Mouse (Mus musculus) retina, adult 2 months (tissue): ENCODE measurements around the gene Tap1.
"Not testable (repeated sequence)": the region's sequence is repeated elsewhere in the genome, so short reads cannot be mapped to it uniquely, and the experiment has no call there.

Experiments
- DNase-seq: peaks from one replicate; pipeline ENCODE4 v3.0.0-alpha.2; 2012; ENCODE audit warnings: low read depth, low spot score

The Tap1 gene

DNA sequence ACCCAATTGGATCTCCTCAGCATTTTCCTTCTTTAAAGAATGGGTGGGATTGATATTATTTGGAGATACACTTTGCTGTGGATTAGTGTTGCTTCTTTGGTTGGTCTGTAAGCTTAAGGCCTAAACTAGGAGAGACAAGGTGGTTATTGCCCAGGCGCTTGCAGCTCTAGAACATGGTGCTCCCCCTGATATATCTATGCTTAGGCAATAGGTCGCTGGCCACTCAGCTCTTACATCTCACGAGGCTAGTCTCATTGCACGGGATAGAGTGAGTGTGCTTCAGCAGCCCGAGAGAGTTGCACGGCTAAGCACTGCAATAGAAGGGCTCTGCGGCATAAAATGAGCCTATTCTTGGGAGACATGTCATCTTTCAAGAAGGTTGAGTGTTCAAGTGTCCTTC is 44.7 kb downstream of the Tap1 start:
- not testable (repeated sequence) for DNase-seq

DNA sequence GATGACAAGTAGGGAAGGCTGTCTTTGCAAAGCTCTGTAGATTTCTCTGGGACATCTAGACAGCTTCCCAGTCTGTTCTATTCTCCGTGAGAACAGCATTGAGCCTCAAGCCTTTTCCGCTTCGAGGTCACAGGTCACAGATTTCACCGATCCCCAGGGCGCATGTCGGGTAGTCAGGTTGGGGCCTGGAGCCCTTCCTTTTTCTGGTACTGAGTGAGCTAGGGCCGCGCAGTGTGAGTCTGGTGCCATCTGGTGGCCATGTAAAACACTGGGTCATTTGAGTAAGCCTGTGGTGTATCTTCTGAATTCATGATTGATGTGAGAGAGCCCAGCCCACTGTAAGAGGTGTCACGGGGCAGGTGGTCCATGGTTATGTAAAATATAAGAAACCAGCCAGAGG is 47.6 kb downstream of the Tap1 start:
- DNase-seq = peak; percentile 33

DNA sequence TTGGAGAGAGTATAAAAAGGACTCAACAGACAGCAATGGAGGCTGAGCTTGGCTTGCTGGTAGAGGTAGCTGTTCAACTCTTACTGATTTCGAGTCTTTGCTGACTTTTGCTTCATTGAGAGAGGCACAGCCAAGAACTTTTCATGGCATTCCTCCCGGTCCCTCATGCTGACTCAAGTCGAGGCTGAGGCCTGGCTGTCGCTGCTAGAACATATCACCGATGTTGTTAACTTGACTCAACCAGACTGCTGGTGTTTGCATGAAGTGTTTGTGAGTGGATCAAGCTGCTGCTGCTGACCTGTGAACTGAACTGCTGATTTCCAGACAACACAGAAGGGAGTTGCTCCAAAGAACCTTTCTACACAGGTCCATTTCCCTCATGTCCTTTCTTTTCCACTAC is 49.3 kb downstream of the Tap1 start:
- DNase-seq = no peak

DNA sequence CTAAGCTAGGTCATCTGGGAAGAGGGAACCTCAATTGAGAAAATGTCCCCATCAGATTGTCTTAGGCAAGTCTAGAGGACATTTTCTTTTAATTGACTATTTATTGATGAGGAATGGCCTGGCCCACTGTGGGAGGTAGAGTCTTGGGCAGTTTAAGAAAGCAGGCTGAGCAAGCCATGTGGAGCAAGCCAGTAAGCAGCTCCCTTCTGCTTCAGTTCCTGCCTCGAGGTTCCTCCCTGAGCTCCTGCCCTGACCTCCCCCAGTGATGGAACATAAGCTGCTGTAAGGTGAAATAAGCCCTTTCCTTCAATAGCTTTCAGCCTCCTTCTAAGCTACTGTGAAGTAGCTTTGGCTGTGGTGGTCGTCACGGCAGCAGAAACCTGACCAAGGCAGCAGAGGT is 50.4 kb downstream of the Tap1 start:
- no peak for DNase-seq

DNA sequence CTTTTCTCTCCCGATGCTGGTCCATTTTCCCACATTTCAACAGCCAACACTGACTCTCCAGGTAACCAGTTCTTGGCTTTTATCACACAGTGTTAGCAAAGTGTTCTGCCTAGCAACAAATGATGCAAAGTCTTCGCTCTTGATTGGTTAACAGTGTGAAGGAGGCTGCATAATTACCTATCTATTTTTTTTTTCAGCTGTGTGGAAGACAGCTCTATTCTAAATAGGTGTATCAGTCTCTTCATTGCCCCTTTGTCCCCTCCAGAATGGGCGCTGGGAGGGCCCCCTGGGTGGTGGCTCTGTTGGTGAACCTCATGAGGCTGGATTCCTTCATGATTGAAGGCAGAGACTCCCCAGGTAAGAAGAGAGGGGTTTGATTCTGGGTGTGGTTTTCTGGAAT is 51.4 kb downstream of the Tap1 start, which contains the start of gene H2-Ob:
TSS of gene H2-Ob (plus strand) at position 198 of the 400 bp plus-strand sequence.
- DNase-seq = no peak

DNA sequence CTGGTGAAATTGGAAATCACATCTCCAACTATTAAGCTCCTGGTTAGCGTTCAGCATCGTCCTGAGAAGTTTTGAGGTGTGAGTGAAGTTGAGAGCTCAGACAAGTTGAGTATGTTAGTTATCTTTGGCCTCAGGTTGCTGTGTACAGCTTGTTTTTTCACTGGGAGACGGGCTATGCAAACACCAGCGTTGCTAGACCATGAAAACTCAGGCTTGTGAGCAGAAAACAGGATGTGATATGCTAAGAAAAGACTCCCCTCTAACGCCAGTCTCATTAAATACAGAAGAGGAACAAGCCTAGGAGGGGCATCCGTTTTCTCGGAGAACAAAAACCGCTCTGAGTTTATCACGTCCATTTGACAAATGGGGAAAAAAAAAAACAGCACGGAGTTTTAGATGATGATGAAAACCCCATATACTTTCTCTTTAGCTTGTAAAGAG is 52.3 kb downstream of the Tap1 start:
- no peak for DNase-seq

DNA sequence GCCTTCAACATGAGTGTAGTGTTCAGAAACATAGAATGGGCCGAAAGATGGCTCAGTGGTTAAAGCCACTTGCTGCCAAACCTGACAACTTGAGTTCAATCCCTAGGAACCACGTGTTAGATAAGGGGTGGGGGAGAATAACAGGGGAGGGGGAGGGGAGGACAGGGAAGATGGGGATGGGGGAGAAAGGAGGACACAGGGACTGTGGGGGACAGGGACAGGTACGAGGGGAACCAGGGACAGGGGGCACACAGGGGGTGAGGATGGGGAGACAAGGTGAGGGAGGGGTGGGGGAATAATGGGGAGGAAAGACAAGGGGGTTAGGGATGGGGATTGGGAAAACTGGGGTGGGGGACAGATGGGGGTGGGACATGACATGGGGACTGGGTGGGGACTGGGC is 53.0 kb downstream of the Tap1 start:
- no peak for DNase-seq

DNA sequence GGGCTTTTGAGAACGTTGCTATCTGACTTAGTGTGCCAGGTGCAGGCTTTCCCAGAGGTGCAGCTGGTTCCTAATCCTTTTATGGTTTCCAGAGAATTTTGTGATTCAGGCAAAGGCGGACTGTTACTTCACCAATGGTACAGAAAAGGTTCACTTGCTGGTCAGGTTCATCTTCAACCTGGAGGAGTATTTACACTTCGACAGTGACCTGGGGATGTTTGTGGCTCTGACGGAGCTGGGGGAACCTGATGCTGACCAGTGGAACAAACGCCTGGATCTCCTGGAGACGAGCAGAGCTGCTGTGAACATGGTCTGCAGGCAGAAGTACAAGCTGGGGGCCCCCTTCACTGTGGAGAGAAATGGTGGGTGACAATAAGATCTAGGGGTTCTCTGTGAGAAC is 53.6 kb downstream of the Tap1 start:
- no peak for DNase-seq

DNA sequence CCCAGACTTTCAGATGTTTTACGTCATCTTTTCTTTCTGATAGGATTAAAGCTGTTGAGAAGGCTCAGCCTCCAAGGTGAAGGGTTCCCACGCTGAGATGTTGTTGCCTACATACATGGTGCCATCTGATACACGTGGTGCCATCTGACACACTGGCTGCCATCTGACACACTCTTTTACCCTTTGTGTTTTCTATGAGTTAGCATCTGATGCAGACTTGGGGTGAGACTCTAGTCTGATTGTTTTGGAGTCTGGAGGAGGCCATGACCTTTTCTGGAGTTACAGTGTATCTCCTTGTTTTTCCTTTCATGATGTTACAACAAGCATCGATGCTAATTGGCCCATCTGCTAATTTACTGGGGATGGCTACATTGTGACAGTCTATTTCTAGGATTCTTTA is 57.3 kb downstream of the Tap1 start:
- no peak for DNase-seq
